Mouse (Mus musculus) CD4-positive, CD25-positive, alpha-beta regulatory T cell, adult 4 months (primary cell): ENCODE measurements around the gene Cebpzos. TPM values are rescaled to one million over a fixed set of nuclear protein-coding genes. Genes with fewer than 3 reads are reported as not detected.

Experiments used
- ATAC-seq: one replicate; pipeline ENCODE4 v1.8.0; 2017
- polyA plus RNA-seq, 2 experiments: library from polyadenylated mRNA; unstranded; fragments of 100-300 nt; shearing (Covaris generic); gene quantifications; one replicate each; pipeline ENCODE4 v1.2.1; 2017

The Cebpzos gene
- polyA plus RNA-seq = 10 to 100 TPM; 70.3 to 70.8 TPM

- peak; percentile 86 for ATAC-seq
These were observed at the start of gene Cebpzos for GRCm38 (mm10) chr17:78916369-78916813. Gene Cebpzos (plus strand): TSS chr17:78916500.

DNA sequence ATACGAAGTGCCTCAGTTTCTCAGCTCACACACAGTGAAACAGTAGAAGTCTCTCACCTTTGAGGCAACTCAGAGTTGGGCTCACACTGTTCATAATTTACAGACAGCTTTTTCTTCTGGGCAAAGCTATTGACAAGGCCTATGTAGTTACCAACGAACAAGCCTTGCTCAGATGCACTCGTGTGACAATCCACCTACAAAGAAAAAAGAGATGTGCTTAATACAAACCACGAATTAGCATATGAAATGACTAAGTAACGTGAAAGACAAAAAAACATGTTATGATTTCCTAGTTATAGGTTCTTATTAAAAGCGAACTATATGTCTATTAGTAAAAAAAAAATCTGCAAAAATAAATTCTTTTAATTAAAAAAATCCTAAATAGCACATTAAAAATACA is 42.4 kb upstream of the Cebpzos start:
- peak; percentile 57 for ATAC-seq

DNA sequence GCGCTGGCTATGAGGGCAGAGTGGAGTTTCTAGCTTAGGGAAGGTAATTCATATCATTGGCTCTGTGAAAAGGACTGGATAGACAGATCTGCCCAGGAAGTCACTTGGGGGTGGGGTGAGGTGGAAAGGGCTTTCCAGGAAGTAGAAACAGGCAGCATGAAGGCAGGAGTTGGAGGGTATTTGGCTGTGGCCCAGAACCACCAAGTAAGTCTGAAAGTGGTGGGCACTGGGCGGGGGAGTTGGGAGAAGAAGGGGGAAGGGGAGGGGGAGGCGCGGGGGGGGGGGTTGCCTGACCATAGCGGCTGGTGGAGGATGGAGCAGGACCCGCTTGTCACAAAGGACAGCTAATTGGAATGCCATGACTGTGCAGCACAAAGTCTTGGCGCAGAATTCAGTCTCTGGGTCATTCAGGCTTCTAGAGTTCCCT is 34.4 kb upstream of the Cebpzos start:
- peak; percentile 68 for ATAC-seq

- ATAC-seq = peak; percentile 88
These were observed 33.7 kb upstream of the Cebpzos start, which contains the start of gene Eif2ak2 for GRCm38 (mm10) chr17:78882401-78883112. Gene Eif2ak2 (minus strand): TSS chr17:78882573.

GRCm38 (mm10) chr17:78883291-78883690 is 33.0 kb upstream of the Cebpzos start:
- ATAC-seq = no peak

GRCm38 (mm10) chr17:78885286-78886065 is 30.8 kb upstream of the Cebpzos start:
- no peak for ATAC-seq

DNA sequence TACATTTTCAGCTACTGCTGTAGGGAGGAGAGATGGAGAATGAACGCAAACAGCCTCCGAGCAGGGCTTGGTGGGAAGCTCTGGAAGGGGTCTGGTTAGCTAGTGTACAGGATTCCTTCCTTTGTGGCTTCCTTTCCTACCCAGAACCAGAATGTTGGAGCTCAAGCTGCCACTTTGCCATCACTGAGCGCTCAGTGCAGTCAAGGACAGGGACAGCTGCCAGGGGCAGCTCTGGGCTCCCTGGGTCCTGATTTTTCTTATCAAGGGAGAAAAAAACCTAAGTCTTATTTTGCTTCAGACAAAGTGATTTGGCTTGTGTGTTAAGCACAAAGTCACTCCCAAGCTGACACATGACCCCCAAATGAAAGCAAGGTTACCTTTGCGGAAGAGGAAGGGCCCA is 27.7 kb upstream of the Cebpzos start:
- ATAC-seq = no peak

DNA sequence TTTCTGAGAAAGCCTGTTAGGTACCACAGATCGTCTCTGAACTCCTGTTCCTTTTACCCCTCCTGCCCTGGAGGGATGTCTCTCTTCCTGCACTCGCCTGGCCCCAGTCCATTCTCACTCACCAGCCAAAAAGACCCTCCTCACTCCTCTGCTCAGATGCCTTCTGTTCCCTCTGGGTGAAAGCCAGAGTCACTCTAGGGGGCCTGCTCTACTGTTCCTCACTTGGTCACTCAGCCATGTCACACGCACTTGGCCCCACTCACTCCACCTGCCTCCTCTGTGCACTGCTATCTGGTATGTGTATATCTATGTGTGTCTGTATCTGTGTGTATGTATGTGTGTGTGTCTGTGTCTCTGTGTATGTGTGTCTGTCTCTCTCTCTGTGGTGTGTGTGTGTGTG is 27.1 kb upstream of the Cebpzos start:
- ATAC-seq = no peak

GRCm38 (mm10) chr17:78891020-78891419 is 25.3 kb upstream of the Cebpzos start:
- no peak for ATAC-seq

DNA sequence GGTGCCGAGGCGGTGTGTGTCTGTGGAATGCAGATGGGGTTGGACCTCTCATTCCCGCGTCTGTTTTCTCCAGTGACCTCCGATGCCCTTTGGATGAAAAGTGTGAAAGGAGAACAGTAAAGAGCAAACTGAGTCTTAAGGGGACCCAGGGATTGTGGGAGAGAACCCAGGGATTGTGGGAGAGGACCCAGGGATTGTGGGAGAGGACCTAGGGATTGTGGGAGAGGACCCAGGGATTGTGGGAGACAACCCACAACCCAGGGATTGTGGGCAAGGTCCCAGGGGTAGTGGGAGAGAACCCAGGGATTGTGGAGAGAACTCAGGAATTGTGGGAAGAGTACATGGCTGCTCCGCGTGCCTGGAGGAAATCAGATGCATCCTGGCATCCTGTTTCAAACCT is 21.3 kb upstream of the Cebpzos start:
- ATAC-seq = no peak

DNA sequence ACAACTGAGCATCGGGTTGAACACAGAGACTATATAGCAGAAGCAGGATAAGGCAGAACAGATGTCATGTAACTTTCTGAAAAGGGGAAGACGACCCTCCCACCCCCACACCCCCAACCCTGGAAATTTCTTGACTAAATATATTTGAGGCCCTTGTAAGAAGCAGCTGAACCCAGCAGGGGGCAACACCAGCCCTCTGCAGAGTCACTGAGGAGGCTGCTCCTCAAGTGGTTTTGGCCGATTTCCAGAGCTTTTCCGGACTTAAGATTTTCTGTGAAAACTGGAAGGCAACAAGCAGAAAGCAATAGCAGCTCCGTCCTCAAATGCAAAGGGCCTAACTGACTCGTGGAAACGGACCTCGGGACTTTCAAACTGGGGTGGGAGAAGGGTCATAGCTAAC is 20.9 kb upstream of the Cebpzos start:
- no peak for ATAC-seq

- ATAC-seq = no peak
These were observed 13.1 kb upstream of the Cebpzos start for GRCm38 (mm10) chr17:78903158-78903557.

- ATAC-seq = no peak
These were observed 9.4 kb upstream of the Cebpzos start, which contains the start of gene Sult6b1 for GRCm38 (mm10) chr17:78906892-78907291. Gene Sult6b1 (minus strand): TSS chr17:78906992.

GRCm38 (mm10) chr17:78909374-78909773 is 6.9 kb upstream of the Cebpzos start:
- ATAC-seq = no peak

DNA sequence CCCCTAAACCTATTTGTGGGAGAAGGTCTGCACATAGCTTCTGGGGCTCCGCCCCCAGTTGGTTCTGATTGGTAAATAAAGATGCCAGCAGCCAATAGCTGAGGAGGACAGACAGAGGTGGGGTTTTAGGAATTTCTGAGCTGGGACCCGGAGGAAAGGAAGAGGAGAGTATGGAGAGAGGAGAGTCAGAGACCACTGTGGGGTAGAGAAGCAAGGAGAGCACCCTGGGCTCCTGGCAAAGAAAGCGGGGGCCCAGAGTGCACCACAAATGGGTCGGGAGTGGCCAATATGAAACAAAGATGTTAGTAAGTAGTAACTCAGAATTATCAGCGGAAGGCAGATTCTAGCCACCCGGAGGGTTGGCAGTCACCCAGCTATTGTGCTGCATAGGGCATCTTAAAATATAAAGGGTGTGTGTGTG is 3.4 kb upstream of the Cebpzos start:
- ATAC-seq = no peak

DNA sequence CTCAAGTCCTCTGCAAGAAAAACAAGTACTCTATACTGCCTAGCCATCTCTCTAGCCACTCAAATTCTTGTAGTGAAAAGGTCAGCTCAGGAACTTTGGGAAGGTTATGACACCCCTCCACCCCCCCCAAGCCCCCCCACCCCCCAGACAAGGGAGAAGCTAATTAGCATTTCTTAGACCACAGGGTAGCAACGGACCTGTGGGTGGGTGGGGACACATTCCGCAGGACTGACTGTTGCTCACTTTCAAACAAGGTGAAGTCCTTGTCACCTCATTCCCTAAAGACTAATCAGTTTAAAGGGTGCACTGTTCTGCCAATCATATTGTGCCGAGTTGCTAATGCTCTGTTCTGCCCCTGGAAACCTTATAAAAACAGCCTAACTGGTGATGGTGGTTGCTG is 2.4 kb upstream of the Cebpzos start:
- no peak for ATAC-seq

DNA sequence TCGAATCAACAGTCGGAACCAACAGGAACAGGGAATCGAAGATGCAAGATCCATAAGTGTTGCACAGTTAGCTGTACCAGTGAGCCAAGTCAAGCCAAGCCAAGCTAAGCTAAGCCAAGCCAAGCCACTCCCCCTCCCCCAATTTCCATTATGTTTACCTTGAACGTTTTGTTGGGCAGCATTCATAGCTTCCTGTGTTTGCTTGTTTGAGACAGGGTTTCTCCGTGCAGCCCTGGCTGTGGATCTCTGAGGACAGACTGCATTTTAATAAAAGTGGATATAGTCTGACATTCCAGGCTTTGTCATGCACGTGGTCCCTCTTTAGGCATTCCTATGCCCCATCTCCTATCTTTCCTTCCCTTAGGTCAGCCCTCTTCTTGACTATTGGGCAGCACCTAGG is 528 bp upstream of the Cebpzos start:
- no peak for ATAC-seq

DNA sequence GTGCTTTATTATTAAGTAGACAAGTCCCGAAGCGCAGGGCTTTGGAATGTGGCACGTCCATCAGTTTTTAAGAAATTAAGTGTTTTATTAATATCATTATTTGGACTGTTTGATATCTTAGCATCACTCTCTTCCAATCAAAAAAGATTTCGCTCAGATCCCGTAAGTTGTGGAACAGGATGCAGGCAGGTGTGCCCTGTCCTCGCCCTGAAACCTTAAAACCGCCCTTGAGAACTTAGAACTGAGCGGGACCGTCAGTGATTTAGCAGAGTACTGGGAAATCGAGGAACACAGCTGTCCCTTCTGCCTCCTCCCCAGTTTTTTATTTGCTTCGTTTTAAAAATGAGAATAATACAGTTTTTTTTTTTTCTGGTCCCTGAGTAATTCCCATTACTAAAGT is 599 bp downstream of the Cebpzos start:
- ATAC-seq = peak; percentile 27

GRCm38 (mm10) chr17:78917696-78918095 is 1.4 kb downstream of the Cebpzos start:
- ATAC-seq = no peak

- ATAC-seq = no peak
These were observed 19.6 kb downstream of the Cebpzos start for GRCm38 (mm10) chr17:78935857-78936256.

GRCm38 (mm10) chr17:78936466-78937228 is 20.3 kb downstream of the Cebpzos start, which contains the start of the genes Cebpz and Ndufaf7:
Gene Cebpz (minus strand): TSS chr17:78937066.
Gene Ndufaf7 (plus strand): TSS chr17:78937136.
- peak; percentile 99 for ATAC-seq

DNA sequence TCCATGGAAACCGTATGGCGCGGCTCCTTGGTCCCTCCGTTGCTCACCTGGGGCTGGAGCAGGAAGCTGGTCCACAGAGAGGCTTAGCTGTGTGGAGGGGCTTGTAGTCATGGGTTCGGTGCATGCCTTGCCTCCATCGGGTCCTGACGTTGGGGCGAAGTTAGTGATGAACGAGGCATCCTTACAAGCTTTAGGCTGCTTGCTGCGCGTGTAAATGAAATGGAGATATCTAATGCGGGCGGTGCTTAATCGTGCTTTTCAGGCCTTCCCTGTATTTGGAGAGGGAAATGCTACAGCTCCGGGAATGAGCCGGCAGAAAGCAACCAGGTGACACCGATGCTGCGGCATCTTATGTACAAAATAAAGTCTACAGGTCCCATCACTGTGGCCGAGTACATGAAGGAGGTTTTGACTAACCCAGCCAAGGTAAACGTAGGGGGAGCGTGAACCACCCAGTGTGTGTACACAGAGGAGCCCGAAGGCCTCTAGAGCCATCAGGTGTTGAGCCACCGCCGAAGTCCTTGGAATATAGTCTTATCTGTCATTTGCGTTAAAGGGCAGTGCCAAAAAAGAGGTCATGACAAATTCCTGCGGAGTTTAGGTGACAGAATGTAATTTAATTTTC is 21.0 kb downstream of the Cebpzos start:
- ATAC-seq = no peak
